Mouse (Mus musculus): ENCODE measurements at regions not wholly inside any gene's neighbourhood (a gene's known extent, or its start where the extent isn't known, plus 50 kb on each side); places are given as distances from the start of the nearest gene placed in this dataset.
"Not testable (repeated sequence)": the region's sequence is repeated elsewhere in the genome, so short reads cannot be mapped to it uniquely, and the experiment has no call there.

DNA sequence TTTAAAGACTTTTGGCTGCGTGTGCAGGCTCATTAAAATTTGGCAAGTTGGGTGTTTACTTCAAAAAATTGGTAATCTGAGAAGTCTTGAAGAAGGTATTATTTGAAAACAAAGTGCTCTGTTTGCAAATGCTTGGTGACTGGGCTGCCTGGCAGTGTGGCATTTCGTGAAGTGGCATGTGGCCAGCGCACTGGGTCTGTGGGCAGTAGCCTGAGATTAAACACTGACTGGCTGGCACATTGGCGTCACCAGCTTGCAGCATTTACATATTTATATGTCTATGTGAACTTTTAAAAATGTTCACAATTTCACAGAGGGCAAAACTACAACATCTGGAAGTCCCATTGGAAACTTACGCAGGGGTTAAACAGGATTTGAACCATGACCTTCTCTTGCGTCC lies 261.3 kb downstream of the Trib2 start:
- DNase-seq: peak in 1 of 2 experiments; percentile 11

GRCm38 (mm10) chr12:15553681-15554007 lies 263.1 kb downstream of the Trib2 start:
- no peak for DNase-seq

DNA sequence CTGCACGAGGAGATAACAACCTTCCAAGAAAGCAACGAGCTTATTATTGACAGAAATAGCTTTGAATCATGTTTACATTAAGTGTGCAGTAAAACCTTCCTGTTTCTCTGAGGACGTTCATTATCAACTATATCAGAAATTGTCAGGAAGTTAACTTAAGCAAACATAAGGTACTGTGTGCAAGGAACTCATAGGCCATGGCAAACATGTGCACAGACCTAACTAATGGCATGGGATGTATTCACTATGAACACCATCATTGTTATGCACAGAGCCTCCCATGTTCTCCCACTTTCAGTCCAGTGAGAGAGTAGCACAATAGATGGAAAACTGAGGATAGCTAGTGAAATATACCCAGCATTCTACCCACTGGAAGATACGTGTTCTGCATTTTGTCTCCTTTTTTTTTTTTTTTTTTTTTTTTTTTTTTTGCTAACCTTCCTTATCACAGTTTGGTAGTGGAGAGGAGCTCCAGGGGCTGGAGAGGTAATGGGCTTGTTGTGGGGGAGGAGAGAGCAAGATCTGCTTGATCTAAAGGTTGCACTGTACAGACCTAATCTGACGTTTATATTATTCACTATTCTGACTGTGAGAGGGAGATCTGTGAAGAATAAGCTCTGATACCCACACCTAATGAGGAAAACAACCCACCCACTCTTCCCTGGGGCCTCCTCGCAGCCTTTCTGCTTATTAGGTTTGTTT lies 263.6 kb downstream of the Trib2 start:
- DNase-seq: no peak

DNA sequence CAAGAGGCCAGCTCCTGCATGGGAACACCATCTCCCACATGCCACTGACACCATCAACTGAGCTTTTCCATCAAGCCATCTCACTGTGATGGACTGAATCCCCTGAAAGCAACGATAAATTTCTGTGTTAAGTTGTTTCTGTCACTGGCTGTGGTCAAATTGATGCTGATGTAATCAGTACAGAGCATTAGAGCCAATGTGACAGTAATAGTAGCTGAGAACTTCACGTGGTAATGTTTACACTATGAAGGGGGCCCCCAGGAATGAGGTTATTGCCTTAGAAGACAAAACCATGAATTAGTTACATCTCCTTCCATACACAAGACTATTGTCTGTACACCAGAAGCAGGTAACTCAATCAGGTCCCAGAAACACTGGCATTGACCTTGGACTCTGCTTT lies 264.5 kb downstream of the Trib2 start:
- DNase-seq: no peak

GRCm38 (mm10) chr12:15551281-15551900 lies 265.3 kb downstream of the Trib2 start:
- no peak for DNase-seq

GRCm38 (mm10) chr12:15544351-15544750 lies 272.4 kb downstream of the Trib2 start:
- DNase-seq: no peak

- DNase-seq: no peak
Measured at GRCm38 (mm10) chr12:15542486-15542885, 274.2 kb downstream of the Trib2 start.

- DNase-seq: no peak
Measured at GRCm38 (mm10) chr12:15536852-15537368, 279.8 kb downstream of the Trib2 start.

GRCm38 (mm10) chr12:15536247-15536646 lies 280.5 kb downstream of the Trib2 start:
- DNase-seq: no peak

DNA sequence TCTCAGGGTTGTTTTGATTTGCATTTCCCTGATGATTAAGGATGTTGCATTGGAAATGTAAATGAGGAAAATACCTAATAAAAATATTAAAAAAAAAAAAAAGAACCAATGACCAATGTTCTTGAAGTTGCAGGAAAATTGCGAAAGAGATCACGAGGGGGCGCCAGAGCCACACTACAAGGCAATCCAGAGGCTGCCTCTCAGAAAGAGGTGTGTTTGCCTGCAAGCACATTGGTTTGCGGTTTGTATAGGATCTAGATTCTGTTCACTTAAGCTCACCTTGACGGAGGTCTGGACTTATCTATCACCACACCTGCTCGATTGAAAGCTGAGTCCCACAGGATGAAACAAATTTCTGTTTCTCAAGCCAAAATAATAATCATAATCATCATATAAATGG lies 280.9 kb downstream of the Trib2 start:
- peak; percentile 77 to 88 for DNase-seq

DNA sequence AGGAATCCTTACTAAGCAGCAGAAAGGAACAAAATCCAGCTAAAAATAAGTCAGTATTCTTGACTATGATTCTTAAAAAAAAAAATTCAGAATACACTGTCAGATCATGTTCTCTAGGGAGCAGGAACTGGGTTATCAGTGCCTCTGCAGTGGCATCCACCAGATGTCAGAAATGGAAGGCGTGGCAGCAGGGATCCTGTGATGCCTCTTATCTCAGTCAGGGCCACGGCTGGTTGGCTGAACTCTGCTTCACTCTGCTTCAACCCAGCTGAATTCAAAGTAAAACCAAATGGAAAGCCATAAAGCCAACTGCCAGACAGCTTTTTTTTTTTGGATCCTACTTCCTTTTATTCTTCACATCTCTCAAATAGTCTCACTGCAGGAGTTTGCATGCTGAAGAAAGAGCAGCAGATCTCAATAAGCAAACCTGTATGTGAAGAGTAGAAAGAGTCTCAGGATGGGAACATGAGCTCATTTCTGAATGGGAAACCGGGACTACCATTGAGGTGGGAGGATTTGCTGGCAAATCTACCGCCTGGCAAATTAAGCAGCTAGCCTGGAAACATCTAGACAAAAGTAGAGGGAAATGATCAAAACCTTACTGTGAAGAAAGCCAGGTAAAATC lies 295.8 kb downstream of the Trib2 start:
- no peak for DNase-seq

DNA sequence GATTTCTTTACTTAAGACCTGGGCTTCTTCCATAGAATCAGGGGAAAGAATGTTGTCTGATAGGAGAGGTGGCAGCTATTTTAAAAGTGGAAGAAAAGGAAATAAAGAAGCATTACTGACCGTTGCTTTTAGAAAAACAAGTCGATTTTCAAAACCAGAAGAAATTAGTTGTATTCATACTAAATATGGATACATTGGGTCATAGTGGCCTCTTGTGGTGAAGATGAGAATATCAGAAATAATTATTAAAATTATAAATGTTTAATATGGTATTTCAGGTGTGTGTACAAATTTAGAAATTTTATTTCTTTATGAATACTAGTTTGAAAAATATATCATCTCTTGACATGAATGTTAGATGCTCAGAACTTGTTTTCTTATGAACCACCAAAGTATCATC lies 304.7 kb downstream of the Trib2 start:
- no peak for DNase-seq

DNA sequence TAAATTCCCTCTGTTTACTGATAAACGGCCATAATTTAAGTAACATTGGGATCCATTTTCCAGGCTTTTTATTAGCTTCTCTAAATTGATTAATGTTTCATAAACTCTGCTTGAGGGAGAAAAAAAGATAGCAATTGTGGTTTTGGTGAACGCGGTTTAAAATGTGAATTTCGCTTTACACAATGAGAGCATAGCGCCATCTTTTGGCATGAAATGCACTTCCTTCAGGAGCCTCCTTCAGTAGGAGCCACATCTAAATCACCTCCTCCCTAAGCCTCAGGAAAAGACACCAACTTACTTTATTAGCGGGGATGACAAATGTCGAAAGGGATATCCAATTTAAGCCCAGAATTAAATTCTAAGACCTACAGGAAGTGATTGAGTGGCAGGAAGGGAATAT lies 309.1 kb downstream of the Trib2 start:
- DNase-seq: peak in 1 of 2 experiments; percentile 20

DNA sequence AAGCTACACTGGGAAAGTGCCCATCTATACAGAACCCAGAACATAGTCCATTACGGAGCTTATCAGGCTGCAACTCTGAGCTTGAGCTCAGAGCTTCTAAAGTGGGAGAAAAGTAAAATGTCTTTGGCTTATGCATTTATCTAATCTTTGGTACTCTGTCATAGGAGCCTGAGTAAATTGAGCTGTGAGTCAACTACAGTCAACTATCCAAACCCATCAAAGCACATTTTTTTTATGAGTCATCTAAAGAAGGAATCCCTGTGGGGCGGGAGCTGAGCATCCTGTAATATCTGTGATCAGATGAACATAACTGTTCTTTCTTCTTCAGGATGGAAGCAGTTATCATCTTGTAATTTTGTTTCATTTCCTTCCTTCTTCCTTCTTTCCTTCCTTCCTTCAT lies 323.1 kb downstream of the Trib2 start:
- no peak for DNase-seq

DNA sequence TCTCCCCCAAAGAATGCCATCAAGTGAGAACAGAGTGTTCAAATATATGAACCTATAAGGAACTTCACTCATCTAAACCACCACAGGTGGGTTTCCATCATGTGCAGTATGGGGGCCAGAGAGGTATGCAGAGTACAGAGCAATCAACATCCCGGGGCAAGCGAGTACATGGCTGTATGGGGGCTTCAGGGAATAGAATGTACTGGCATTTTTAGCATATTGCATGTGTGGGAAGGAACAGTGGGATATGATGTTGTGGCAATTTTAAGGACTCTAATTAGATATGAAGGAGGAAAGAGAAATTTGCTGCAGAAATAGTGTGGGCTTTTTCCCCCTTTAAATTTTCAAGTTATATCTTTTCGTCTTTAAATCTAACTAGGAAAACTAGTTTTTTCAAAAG lies 344.0 kb downstream of the Trib2 start:
- no peak for DNase-seq

- no peak for DNase-seq
Measured at GRCm38 (mm10) chr12:15459429-15459828, 357.3 kb downstream of the Trib2 start.

- not testable (repeated sequence) for DNase-seq
Measured at GRCm38 (mm10) chr12:15456369-15456768, 360.4 kb downstream of the Trib2 start.

GRCm38 (mm10) chr12:15455744-15456143 lies 361.0 kb downstream of the Trib2 start:
- DNase-seq: no peak

GRCm38 (mm10) chr12:15449484-15449883 lies 367.2 kb downstream of the Trib2 start:
- no peak for DNase-seq

DNA sequence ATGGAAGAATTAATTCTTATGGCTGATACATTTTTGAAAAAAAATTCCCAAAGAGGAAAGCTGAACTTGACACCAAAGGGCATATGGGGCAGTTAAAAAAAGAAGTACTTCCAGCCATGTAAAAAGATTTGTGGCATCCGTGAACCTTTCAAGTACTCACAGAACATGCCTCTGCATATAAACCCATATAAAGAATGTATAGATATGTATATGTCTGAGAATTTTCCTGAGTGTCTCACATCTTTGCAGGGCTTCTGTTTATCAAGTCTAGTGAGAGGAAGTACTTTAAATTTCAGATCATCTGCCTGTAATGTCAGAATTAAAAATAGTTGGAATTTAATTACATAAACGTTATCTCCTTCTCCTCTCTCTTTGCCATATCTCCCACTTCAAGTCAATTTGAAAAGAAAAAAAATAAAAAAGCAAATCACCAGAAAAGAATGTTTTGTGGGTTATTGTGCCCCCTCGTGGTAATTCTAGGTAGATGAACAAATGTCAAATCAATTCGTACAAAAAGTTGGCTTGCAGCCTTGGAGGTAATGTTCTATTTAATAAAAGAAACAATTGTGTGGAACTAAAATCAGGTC lies 400.4 kb downstream of the Trib2 start:
- DNase-seq: no peak

GRCm38 (mm10) chr12:15410419-15410818 lies 406.3 kb downstream of the Trib2 start:
- DNase-seq: no peak

- not testable (repeated sequence) for DNase-seq
Measured at GRCm38 (mm10) chr12:15407577-15407976, 409.1 kb downstream of the Trib2 start.

DNA sequence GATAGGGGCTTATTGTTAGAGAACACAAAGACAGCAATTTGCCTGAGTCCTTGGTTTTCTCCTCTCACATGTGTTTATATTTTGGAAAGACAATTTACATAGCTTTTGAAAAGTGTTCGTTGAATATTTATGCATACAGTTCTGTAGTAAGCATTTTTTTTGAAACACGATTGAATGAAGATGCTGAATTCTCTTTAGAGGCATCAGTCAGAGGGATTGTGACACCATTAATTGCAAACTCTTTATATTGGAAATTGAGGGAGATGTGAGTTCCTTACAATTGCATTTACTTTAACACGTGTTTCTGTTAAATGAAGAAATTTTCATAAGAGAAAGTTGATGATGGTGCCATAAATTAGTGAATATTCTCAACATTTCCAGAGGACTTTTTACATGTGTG lies 424.1 kb downstream of the Trib2 start:
- DNase-seq: no peak

DNA sequence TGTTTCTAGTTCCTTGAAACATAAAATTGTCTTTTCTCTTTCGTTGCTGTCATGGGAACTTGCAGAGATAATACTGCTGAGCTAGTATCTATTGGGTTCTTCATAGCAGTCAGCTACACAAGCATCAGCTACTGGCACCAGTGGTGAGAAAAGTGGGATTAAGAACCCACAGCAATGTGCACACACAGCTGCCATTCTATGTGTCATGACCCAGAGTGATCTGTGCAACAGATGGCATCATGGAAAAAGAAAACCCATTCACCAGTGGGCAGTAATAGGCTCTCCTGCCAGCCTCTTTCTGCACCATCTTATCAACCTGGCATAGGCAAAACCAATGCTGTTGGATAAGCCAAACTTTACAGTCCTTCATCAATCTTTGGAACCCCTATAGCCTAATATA lies 428.1 kb downstream of the Trib2 start:
- DNase-seq: no peak
